Mouse (Mus musculus): Measurements from ENCODE around the gene Sdc3.

Sdc3 gene

GRCm38 (mm10) chr4:130779037-130779436 is 13.3 kb upstream of the Sdc3 start:
- CTCF ChIA-PET: interaction anchor here in 1 of 4 experiments (1.7 kb wide), 1 partner anchor 113 kb away, joined by 7 read pairs; no protein-coding TSS in a partner anchor

GRCm38 (mm10) chr4:130782492-130782891 is 9.8 kb upstream of the Sdc3 start:
- ChIA-PET CTCF (interaction anchor here in 3 of 4 experiments (0.6 to 1.3 kb wide), 3 partner anchors 9 to 1084 kb away, joined by 3 to 6 read pairs (median 3); no protein-coding TSS in a partner anchor), POLR2A (interaction anchor here in 2 of 4 experiments (0.7 to 10.2 kb wide), 10 partner anchors 12 to 262 kb away, joined by 3 to 153 read pairs (median 3); no protein-coding TSS in a partner anchor)

More at GRCm38 (mm10) chr4:130779037-130779436, 13.3 kb upstream of the Sdc3 start:
- POLR2A ChIA-PET: interaction anchor here in 2 of 4 experiments (0.6 to 10.2 kb wide), 6 partner anchors 8 to 104 kb away, joined by 3 to 153 read pairs (median 4); no protein-coding TSS in a partner anchor

GRCm38 (mm10) chr4:130784755-130785154 is 7.6 kb upstream of the Sdc3 start:
- CTCF ChIA-PET: interaction anchor here (0.6 to 3.5 kb wide), 22 partner anchors 9 to 436 kb away, joined by 3 to 22 read pairs (median 4); partner anchors contain the start of gene Matn1 (in 1 of the 4)
- POLR2A ChIA-PET: interaction anchor here (0.5 to 1.4 kb wide), 20 partner anchors 8 to 265 kb away, joined by 3 to 10 read pairs (median 4); no protein-coding TSS in a partner anchor

GRCm38 (mm10) chr4:130787530-130787929 is 4.8 kb upstream of the Sdc3 start:
- POLR2A ChIA-PET: no interaction called here
- CTCF ChIA-PET: interaction anchor here in 3 of 4 experiments (0.6 to 3.5 kb wide), 5 partner anchors 91 to 134 kb away, joined by 3 to 22 read pairs (median 10); no protein-coding TSS in a partner anchor

- CTCF ChIA-PET: interaction anchor here (0.6 to 4.6 kb wide), 22 partner anchors 9 to 904 kb away, joined by 3 to 55 read pairs (median 4); no protein-coding TSS in a partner anchor
- POLR2A ChIA-PET: interaction anchor here (0.6 to 2.7 kb wide), 22 partner anchors 9 to 461 kb away, joined by 3 to 15 read pairs (median 4); no protein-coding TSS in a partner anchor
These were observed 2.2 kb upstream of the Sdc3 start for GRCm38 (mm10) chr4:130790180-130790579.

- CTCF ChIA-PET: interaction anchor here (0.6 to 4.6 kb wide), 29 partner anchors 7 to 742 kb away, joined by 3 to 55 read pairs (median 6); no protein-coding TSS in a partner anchor
- POLR2A ChIA-PET: interaction anchor here (0.6 to 2.7 kb wide), 29 partner anchors 8 to 271 kb away, joined by 3 to 15 read pairs (median 4); no protein-coding TSS in a partner anchor
These were observed 444 bp upstream of the Sdc3 start for GRCm38 (mm10) chr4:130791811-130792375.

GRCm38 (mm10) chr4:130793180-130793501 is 804 bp downstream of the Sdc3 start:
- ChIA-PET POLR2A (interaction anchor here in 2 of 4 experiments (0.7 to 1.4 kb wide), 5 partner anchors 10 to 89 kb away, joined by 3 to 5 read pairs (median 4); no protein-coding TSS in a partner anchor), CTCF (interaction anchor here in 2 of 4 experiments (0.8 to 4.6 kb wide), 4 partner anchors 68 to 99 kb away, joined by 3 to 44 read pairs (median 4); no protein-coding TSS in a partner anchor)

- POLR2A ChIA-PET: interaction anchor here in 2 of 4 experiments (1.0 to 1.5 kb wide), 5 partner anchors 10 to 143 kb away, joined by 3 to 5 read pairs (median 4); no protein-coding TSS in a partner anchor
- CTCF ChIA-PET: interaction anchor here in 1 of 4 experiments (0.7 to 1.9 kb wide), 3 partner anchors 65 to 83 kb away, joined by 3 to 6 read pairs (median 3); no protein-coding TSS in a partner anchor
These were observed 2.4 kb downstream of the Sdc3 start for GRCm38 (mm10) chr4:130794771-130795170.

- CTCF ChIA-PET: interaction anchor here in 2 of 4 experiments (0.6 to 1.3 kb wide), 4 partner anchors 11 to 151 kb away, joined by 3 to 4 read pairs (median 3); no protein-coding TSS in a partner anchor
- POLR2A ChIA-PET: interaction anchor here in 3 of 4 experiments (0.5 to 1.2 kb wide), 5 partner anchors 20 to 532 kb away, joined by 3 to 4 read pairs (median 3); no protein-coding TSS in a partner anchor
These were observed 3.6 kb downstream of the Sdc3 start for GRCm38 (mm10) chr4:130795970-130796369.

GRCm38 (mm10) chr4:130797201-130798051 is 5.1 kb downstream of the Sdc3 start:
- CTCF ChIA-PET: interaction anchor here in 3 of 4 experiments (0.6 to 1.5 kb wide), 5 partner anchors 61 to 719 kb away, joined by 3 to 7 read pairs (median 3); no protein-coding TSS in a partner anchor
- POLR2A ChIA-PET: interaction anchor here in 2 of 4 experiments (0.6 to 1.2 kb wide), 5 partner anchors 9 to 664 kb away, joined by 3 to 4 read pairs (median 3); no protein-coding TSS in a partner anchor

- POLR2A ChIA-PET: interaction anchor here in 1 of 4 experiments (1.0 kb wide), 1 partner anchor 26 kb away, joined by 3 read pairs; no protein-coding TSS in a partner anchor
These were observed 6.1 kb downstream of the Sdc3 start for GRCm38 (mm10) chr4:130798416-130798815.

GRCm38 (mm10) chr4:130799118-130799517 is 6.8 kb downstream of the Sdc3 start:
- ChIA-PET POLR2A (interaction anchor here in 2 of 4 experiments (0.6 to 1.0 kb wide), 2 partner anchors 9 to 25 kb away, joined by 3 read pairs; no protein-coding TSS in a partner anchor), CTCF (interaction anchor here in 2 of 4 experiments (0.6 to 1.5 kb wide), 4 partner anchors 8 to 93 kb away, joined by 3 to 4 read pairs (median 3); no protein-coding TSS in a partner anchor)

More at GRCm38 (mm10) chr4:130798416-130798815, 6.1 kb downstream of the Sdc3 start:
- CTCF ChIA-PET: interaction anchor here in 2 of 4 experiments (0.6 to 1.5 kb wide), 5 partner anchors 10 to 94 kb away, joined by 3 to 4 read pairs (median 3); no protein-coding TSS in a partner anchor

- POLR2A ChIA-PET: interaction anchor here in 1 of 4 experiments (0.6 kb wide), 1 partner anchor 9 kb away, joined by 3 read pairs; no protein-coding TSS in a partner anchor
- CTCF ChIA-PET: interaction anchor here in 2 of 4 experiments (0.8 to 1.9 kb wide), 2 partner anchors 9 kb away, joined by 3 to 4 read pairs; no protein-coding TSS in a partner anchor
These were observed 7.2 kb downstream of the Sdc3 start for GRCm38 (mm10) chr4:130799582-130799981.

GRCm38 (mm10) chr4:130800147-130800546 is 7.8 kb downstream of the Sdc3 start:
- ChIA-PET CTCF (interaction anchor here in 1 of 4 experiments (1.9 kb wide), 1 partner anchor 10 kb away, joined by 4 read pairs; no protein-coding TSS in a partner anchor), POLR2A (interaction anchor here in 1 of 4 experiments (0.8 kb wide), 1 partner anchor 79 kb away, joined by 3 read pairs; no protein-coding TSS in a partner anchor)

GRCm38 (mm10) chr4:130801198-130801597 is 8.9 kb downstream of the Sdc3 start:
- POLR2A ChIA-PET: interaction anchor here in 3 of 4 experiments (0.7 to 1.7 kb wide), 8 partner anchors 10 to 186 kb away, joined by 3 to 6 read pairs (median 4); no protein-coding TSS in a partner anchor
- CTCF ChIA-PET: interaction anchor here in 2 of 4 experiments (1.4 to 1.9 kb wide), 3 partner anchors 11 to 77 kb away, joined by 3 to 4 read pairs (median 4); no protein-coding TSS in a partner anchor

GRCm38 (mm10) chr4:130801624-130802329 is 9.4 kb downstream of the Sdc3 start:
- CTCF ChIA-PET: interaction anchor here (0.6 to 1.7 kb wide), 5 partner anchors 10 to 111 kb away, joined by 3 to 5 read pairs (median 4); no protein-coding TSS in a partner anchor
- POLR2A ChIA-PET: interaction anchor here in 3 of 4 experiments (0.5 to 1.7 kb wide), 9 partner anchors 10 to 276 kb away, joined by 3 to 6 read pairs (median 4); no protein-coding TSS in a partner anchor

Measured in embryonic stem cell, embryonic (primary cell).